Comparison of ENCODE assay signal across 8 mouse cellular contexts in genomic region chr12:12940466-12941128, GRCm38 (mm10). TPM values are rescaled to one million over a fixed set of nuclear protein-coding genes. Genes with fewer than 3 reads are reported as not detected.
DNase-seq lines count a peak whose midpoint lies in the region; ATAC-seq lines count a peak whose summit lies in the region.

No protein-coding gene starts in this region.

- H3K4me3 ChIP-seq in forebrain, embryonic 16.5 days (replicated peaks; ENCODE audit: low read length): peak overlapping the region; percentile 92
- peak overlapping the region; percentile 92 for H3K4me3 ChIP-seq in intestine, embryonic 16.5 days (ENCODE audit: low read length)
- H3K4me3 ChIP-seq in limb, embryonic 13.5 days: peak overlapping the region; percentile 78
- peak overlapping the region; percentile 84 for H3K4me3 ChIP-seq in neural tube, embryonic 13.5 days

- H3K36me3 ChIP-seq in forebrain, embryonic 16.5 days (ENCODE audit: control insufficient read depth, insufficient read depth): peaks cover 14% of the 10 kb centered on the region
- H3K36me3 ChIP-seq in intestine, embryonic 16.5 days (ENCODE audit: control insufficient read depth, insufficient read depth, low read length): peaks cover 13% of the 10 kb centered on the region
- H3K36me3 ChIP-seq in limb, embryonic 13.5 days: peaks cover 14% of the 10 kb centered on the region
- peaks cover 16% of the 10 kb centered on the region for H3K36me3 ChIP-seq in neural tube, embryonic 13.5 days

- H3K27ac ChIP-seq in forebrain, embryonic 16.5 days (ENCODE audit: low read length): peak overlapping the region; percentile 99
- peak overlapping the region; percentile 89 for H3K27ac ChIP-seq in intestine, embryonic 16.5 days (ENCODE audit: low read length)
- peak overlapping the region; percentile 90 for H3K27ac ChIP-seq in limb, embryonic 13.5 days
- peak overlapping the region; percentile 98 for H3K27ac ChIP-seq in neural tube, embryonic 13.5 days (replicated peaks)

- H3K27me3 ChIP-seq in forebrain, embryonic 16.5 days (replicated peaks; ENCODE audit: control insufficient read depth, insufficient read depth, low read length): no peaks in the 10 kb centered on the region
- H3K27me3 ChIP-seq in intestine, embryonic 16.5 days (replicated peaks; ENCODE audit: control insufficient read depth, insufficient read depth, low read length): no peaks in the 10 kb centered on the region
- H3K27me3 ChIP-seq in limb, embryonic 13.5 days: peaks cover 9% of the 10 kb centered on the region; the same call in 1 of the 2 replicates
- H3K27me3 ChIP-seq in neural tube, embryonic 13.5 days: no peaks in the 10 kb centered on the region

- peak overlapping the region; percentile 82 for H3K4me2 ChIP-seq in forebrain, embryonic 16.5 days (ENCODE audit: low read length)
- H3K4me2 ChIP-seq in intestine, embryonic 16.5 days (ENCODE audit: low read depth, low read length): peak overlapping the region; percentile 86
- peak overlapping the region; percentile 97 for H3K4me2 ChIP-seq in limb, embryonic 13.5 days (replicated peaks)
- peak overlapping the region; percentile 96 for H3K4me2 ChIP-seq in neural tube, embryonic 13.5 days

- no peaks in the 10 kb centered on the region for H3K9me3 ChIP-seq in forebrain, embryonic 16.5 days (ENCODE audit: control insufficient read depth, low read length)
- no peaks in the 10 kb centered on the region for H3K9me3 ChIP-seq in intestine, embryonic 16.5 days (ENCODE audit: control insufficient read depth, low read length)
- H3K9me3 ChIP-seq in limb, embryonic 13.5 days: no peaks in the 10 kb centered on the region
- no peaks in the 10 kb centered on the region for H3K9me3 ChIP-seq in neural tube, embryonic 13.5 days

- under 1% methylated on average over 13 of the region's 13 CpGs for WGBS in forebrain, embryonic 16.5 days
- 0% methylated on average over 13 of the region's 13 CpGs for WGBS in intestine, embryonic 16.5 days
- 1% methylated on average over 13 of the region's 13 CpGs for WGBS in limb, embryonic 13.5 days
- 0% methylated on average over 13 of the region's 13 CpGs for WGBS in neural tube, embryonic 13.5 days

- peak; percentile 29 for DNase-seq in MN1 (ENCODE audit: low spot score)
- DNase-seq in adrenal gland, postnatal 36 days: peak; percentile 15 to 36
- DNase-seq in thymus, postnatal 25 days: peak; percentile 51
- DNase-seq in urinary bladder, postnatal 25 days (ENCODE audit: low spot score): no peak

- peak; percentile 14 for ATAC-seq in forebrain, embryonic 16.5 days
- ATAC-seq in intestine, embryonic 16.5 days: no peak
- ATAC-seq in limb, embryonic 13.5 days (ENCODE audit: low FRiP score, low read depth): peak; percentile 18
- no peak for ATAC-seq in neural tube, embryonic 13.5 days (ENCODE audit: low read depth)

- H3K4me1 ChIP-seq in forebrain, embryonic 16.5 days (replicated peaks; ENCODE audit: control insufficient read depth, insufficient read depth, low read length): peaks cover 26% of the 10 kb centered on the region
- H3K4me1 ChIP-seq in intestine, embryonic 16.5 days (ENCODE audit: control insufficient read depth, insufficient read depth, low read length): peaks cover 12% of the 10 kb centered on the region
- peaks cover 50% of the 10 kb centered on the region for H3K4me1 ChIP-seq in limb, embryonic 13.5 days
- H3K4me1 ChIP-seq in neural tube, embryonic 13.5 days (replicated peaks): peaks cover 36% of the 10 kb centered on the region

- peak overlapping the region; percentile 99 for H3K9ac ChIP-seq in forebrain, embryonic 16.5 days (replicated peaks; ENCODE audit: low read depth, low read length)
- peak overlapping the region; percentile 91 for H3K9ac ChIP-seq in intestine, embryonic 16.5 days (ENCODE audit: low read depth, low read length)
- H3K9ac ChIP-seq in limb, embryonic 13.5 days: peak overlapping the region; percentile 89
- peak overlapping the region; percentile 97 for H3K9ac ChIP-seq in neural tube, embryonic 13.5 days

RNA-seq across cellular contexts. Expression of gene Mycn, which starts 1.1 kb away (rescaled TPM):
- 10 to 100 TPM in 1 of 2 experiments, 1 to 10 TPM in 1; 4.9 to 12.4 TPM for total RNA-seq in adrenal gland, postnatal 36 days (2021)
- 156 and 197 TPM in 2 replicates for polyA plus RNA-seq in forebrain, embryonic 16.5 days (2015; fragmentation: Nextera tagmentation; extraction: Ambion mirVana)
- polyA plus RNA-seq in intestine, embryonic 16.5 days (2015; fragmentation: Nextera tagmentation; extraction: Ambion mirVana): 60.7 and 66.4 TPM in 2 replicates
- 47.8 and 51.1 TPM in 2 replicates for polyA plus RNA-seq in limb, embryonic 13.5 days (2015; fragmentation: Nextera tagmentation; extraction: Ambion mirVana)
- 60.3 and 63.4 TPM in 2 replicates for polyA plus RNA-seq in neural tube, embryonic 13.5 days (2015; fragmentation: Nextera tagmentation; extraction: Ambion mirVana)

Comparison
In these comparisons a context has a peak if more than half of its experiments do, and no peak if none do; other contexts are left out.
1. ATAC-seq: peak in forebrain, embryonic 16.5 days (single experiment) and limb, embryonic 13.5 days (single experiment); none in intestine, embryonic 16.5 days (single experiment) and neural tube, embryonic 13.5 days (single experiment).
2. Peak in every context shown above with its lines, with median percentiles within 50 percentile points of each other: H3K27ac ChIP-seq, H3K4me2 ChIP-seq, H3K4me3 ChIP-seq and H3K9ac ChIP-seq.